ENCODE assay signal across 14 mouse cellular contexts in the genomic region with DNA sequence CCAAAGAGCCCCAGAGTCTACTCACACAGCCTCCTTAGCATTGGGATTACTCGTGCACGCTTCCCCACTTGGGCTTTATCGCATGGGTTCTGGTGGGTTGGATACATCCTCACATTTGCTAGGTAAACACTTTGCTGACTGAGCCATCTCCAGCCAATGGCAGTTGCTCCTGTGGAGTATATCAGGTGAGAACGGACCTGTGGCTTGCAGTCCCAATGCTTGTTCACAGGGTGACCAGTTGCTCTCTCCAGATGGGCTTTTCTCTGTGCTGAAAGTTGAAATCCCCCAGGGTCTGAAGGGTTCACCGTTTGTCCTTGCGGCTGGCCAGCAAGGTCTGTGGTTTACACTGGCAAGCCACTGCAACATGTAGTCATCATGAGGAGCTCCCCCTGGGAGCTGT.
"Had no signal": no experiment of that assay in that cellular context is flagged by ENCODE, and none has a peak within 500 bp of the region (broad histone marks: within the 10 kb centered on the region; RNA-seq: fewer than 3 reads in every experiment).

No protein-coding gene starts in this region.

- H3K4me1 ChIP-seq: liver, embryonic 15.5 days had no signal

- H3K36me3 ChIP-seq: limb, embryonic 15.5 days; liver, embryonic 15.5 days; midbrain, embryonic 12.5 days had no signal

- H3K4me3 ChIP-seq: left cerebral cortex, adult 2 months; limb, embryonic 15.5 days; liver, embryonic 15.5 days; midbrain, embryonic 12.5 days had no signal

- H3K9me3 ChIP-seq: limb, embryonic 15.5 days; liver, embryonic 15.5 days; midbrain, embryonic 12.5 days had no signal

- DNase-seq: kidney, adult 8-10 months; kidney, postnatal 25 days; lung, embryonic 14.5 days; lung, postnatal 10 days; lung, postnatal 4 days; right cerebral cortex, postnatal 4 days; spleen, adult 18-20 months; thymus, postnatal 36 days had no signal

- H3K27ac ChIP-seq: left cerebral cortex, adult 2 months; limb, embryonic 15.5 days; liver, embryonic 15.5 days; midbrain, embryonic 12.5 days had no signal

- H3K27me3 ChIP-seq: limb, embryonic 15.5 days; liver, embryonic 15.5 days; midbrain, embryonic 12.5 days had no signal

- H3K9ac ChIP-seq: limb, embryonic 15.5 days; liver, embryonic 15.5 days; lung, embryonic 14.5 days; midbrain, embryonic 12.5 days had no signal

- H3K4me2 ChIP-seq: limb, embryonic 15.5 days; liver, embryonic 15.5 days; lung, embryonic 14.5 days; midbrain, embryonic 12.5 days had no signal

- ATAC-seq: intestine, postnatal 0 days; midbrain, embryonic 16.5 days had no signal
